Mouse (Mus musculus) megakaryocyte, embryonic 14.5 days (primary cell): ENCODE measurements around the gene Lipn.

ENCODE experiments used
- FLI1 ChIP-seq: IDR thresholded peaks from 2 replicates; pipeline ENCODE4 v1.6.1; 2012; ENCODE audit warnings: low read length, inconsistent platforms, mixed read lengths
- GATA1 ChIP-seq: IDR thresholded peaks from 3 replicates; pipeline ENCODE4 v1.6.1; 2012; ENCODE audit warnings: mixed read lengths, low read length, inconsistent platforms, borderline replicate concordance

DNA sequence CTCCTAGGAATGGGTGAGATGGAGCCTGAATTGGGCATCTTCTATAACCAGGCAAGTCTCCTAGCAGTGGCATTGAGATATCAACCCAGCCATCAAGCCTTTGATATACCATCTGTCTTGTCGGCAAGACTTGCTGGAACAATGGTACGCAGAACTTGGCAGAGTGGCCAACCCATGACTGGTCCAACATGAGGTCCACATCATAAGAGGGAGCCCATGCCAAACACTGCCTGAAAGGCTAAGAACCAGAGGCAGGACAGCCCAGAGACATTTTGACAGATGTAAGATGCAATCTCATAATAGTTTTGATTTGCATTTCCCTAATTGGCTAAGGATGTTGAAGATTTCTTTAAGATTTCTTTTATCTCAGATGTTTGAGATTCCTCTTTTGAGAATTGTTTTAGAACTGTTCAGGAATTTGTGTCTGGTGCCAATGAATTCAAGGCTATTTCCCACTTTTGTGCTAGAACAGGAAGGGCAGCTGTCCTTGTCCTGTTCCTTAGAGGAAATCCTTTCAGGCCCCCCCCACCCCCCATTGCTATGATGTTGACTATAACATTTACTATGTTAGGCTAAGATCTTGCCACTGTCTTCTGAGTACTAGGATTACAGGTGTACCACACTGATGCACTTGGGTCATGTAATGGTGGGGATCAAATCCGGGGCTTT lies 17.7 kb upstream of the Lipn start:
- TF ChIP-seq GATA1 (no peak), FLI1 (no peak)
